Mouse (Mus musculus): ENCODE measurements around the gene Adam12. TPM values are rescaled to one million over a fixed set of nuclear protein-coding genes. Genes with fewer than 3 reads are reported as not detected.

Gene Adam12
- polyA plus RNA-seq, 1 experiment from 2014 or later, result 4.8 TPM

DNA sequence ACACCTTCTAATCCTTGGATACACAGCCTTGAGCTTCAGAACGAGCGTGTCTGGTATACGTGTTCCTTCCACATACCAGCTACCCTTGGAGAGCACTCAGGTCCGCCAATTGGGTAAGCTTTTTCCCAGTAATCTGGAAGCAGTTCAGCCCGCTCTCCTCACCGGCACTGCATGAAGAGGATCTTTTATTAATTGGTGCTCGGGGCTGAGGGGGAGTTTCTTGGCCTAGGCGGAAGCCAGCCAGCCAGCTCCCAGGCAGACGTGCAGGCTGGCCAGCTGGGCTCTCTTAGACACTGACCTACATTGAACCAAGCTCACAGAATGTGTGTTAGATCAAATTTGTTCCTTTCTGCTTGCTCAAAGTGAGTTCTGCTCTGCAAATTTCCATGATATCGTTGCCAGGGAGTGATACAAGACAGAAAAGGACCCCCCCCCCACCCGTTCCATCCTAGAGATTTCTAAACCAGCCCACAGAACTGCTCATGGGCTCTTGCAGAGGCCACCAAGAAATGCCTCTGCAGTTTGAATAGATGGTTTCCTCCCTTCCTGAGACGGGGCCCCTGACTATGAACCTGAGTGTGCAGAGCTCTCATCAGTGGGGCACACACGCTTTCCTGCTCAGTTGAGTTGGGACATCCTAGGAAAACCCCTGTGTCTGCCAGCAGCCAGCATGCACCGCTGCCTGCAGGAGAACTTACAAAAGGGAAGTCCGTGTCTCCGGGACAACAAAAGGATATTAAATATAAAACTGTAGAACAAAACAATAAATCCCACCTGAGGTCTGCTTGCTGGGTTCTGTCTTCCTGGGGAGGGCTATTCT is 205.5 kb downstream of the Adam12 start:
- Histone ChIP-seq H3K27me3 (no peaks in the 10 kb centered on the region), H3K4me1 (peaks cover 21% of the 10 kb centered on the region), H3K36me3 (no peaks in the 10 kb centered on the region), H3K4me3 (no peak overlapping the region), H3K9me3 (no peaks in the 10 kb centered on the region), H3K4me2 (replicated peaks) (no peak overlapping the region), H3K9ac (no peak overlapping the region), H3K27ac (peak overlapping the region; percentile 47)
- no peak for ATAC-seq (ENCODE audit: insufficient number of reproducible peaks, insufficient read depth, low FRiP score, low TSS enrichment)
- 46% methylated on average over 16 of the region's 16 CpGs for WGBS

DNA sequence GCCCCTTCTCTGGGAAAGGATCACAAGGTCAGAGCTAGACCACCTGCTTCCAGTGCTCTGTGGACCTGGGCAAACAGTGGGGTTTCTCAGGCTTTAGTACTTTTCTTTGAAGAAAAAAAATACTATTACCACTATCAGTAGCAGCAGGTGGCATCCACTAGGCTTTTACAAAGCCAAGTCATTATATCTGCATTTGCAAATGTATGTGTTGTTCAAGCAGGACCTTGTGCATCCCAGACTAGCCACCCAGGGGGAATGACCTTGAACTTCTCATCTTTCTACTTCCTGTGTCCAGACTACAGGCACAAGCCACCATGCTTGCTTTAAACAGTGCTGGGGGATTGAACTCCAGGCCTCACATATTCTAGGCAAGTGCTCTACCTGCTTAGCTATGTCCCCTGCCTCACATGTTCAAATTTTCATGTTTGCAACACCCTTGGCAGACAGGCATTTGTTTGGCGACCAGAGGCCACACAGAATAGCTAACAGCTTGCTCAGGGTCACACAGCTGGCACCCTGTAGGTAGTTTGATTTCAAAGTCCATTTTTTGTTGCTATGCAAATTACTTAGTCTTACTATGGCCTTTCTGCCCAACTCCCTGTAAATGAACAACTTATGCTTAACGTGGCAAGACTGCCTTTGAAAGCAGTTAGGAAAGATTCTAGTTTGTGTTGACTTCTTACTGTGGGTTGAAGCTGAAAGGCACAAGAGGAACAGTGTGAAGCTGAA is 209.6 kb downstream of the Adam12 start:
- no peaks in the 10 kb centered on the region for H3K9me3 ChIP-seq
- ATAC-seq (ENCODE audit: insufficient number of reproducible peaks, insufficient read depth, low FRiP score, low TSS enrichment), result no peak

DNA sequence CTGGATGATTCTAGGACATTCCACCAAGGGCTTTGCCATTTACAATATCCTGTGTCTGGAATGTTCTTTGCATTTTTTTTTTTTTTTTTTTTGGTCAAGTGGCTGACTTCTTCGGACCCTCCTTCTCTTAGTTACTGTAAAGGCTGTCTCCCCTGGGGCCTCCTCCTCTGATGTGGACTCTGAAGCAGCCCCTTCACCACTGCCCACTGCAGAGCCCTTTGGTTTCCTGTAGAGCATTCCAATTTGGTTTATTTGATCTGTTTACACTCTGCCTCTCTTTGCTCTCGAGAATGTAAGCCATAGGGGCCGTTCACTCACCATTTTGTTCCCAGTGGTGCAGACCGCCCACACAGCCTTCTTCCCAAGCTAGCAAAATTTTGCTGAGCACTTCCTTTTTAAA is 216.7 kb downstream of the Adam12 start:
- no peaks in the 10 kb centered on the region for H3K9me3 ChIP-seq
- no peak overlapping the region for H3K9ac ChIP-seq
- no peak overlapping the region for H3K27ac ChIP-seq
- H3K4me1 ChIP-seq, result 0 out of 2 replicates have a peak, but pooled peaks cover 5% of the 10 kb centered on the region
- H3K27me3 ChIP-seq, result no peaks in the 10 kb centered on the region
- no peak overlapping the region for H3K4me2 ChIP-seq (replicated peaks)
- no peak for ATAC-seq (ENCODE audit: insufficient number of reproducible peaks, insufficient read depth, low FRiP score, low TSS enrichment)
- no peak overlapping the region for H3K4me3 ChIP-seq
- H3K36me3 ChIP-seq, result no peaks in the 10 kb centered on the region
- 46% methylated on average over 4 of the region's 4 CpGs for WGBS

More for the DNA sequence above, 209.6 kb downstream of the Adam12 start:
- no peak overlapping the region for H3K9ac ChIP-seq
- no peak overlapping the region for H3K27ac ChIP-seq
- peaks cover 5% of the 10 kb centered on the region for H3K4me1 ChIP-seq
- H3K27me3 ChIP-seq, result no peaks in the 10 kb centered on the region
- H3K4me3 ChIP-seq, result no peak overlapping the region
- 72% methylated on average over 2 of the region's 2 CpGs for WGBS
- no peak overlapping the region for H3K4me2 ChIP-seq (replicated peaks)
- no peaks in the 10 kb centered on the region for H3K36me3 ChIP-seq

DNA sequence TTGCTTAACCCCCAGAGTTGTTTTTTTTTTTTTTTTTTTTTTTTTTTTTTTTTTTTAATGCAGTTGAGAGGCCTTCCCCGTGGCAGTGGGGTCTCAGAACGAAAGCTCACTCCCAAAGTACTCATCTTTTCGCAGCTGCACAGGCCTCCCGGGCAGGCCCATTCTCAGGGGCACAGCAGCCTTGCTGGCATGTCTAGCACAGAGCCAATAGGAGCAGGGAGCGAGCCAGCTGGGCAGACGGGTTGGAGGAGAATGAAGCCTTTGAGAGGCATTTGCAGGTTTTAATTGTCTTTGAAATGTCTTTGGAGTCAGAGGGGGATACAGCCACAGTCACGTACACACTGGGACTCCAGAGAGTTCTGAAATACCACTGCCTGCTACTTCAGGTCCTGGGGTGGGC is 217.2 kb downstream of the Adam12 start:
- WGBS, result 33% methylated on average over 7 of the region's 7 CpGs
- no peaks in the 10 kb centered on the region for H3K27me3 ChIP-seq
- 0 out of 2 replicates have a peak, but pooled peaks cover 5% of the 10 kb centered on the region for H3K4me1 ChIP-seq
- no peak for ATAC-seq (ENCODE audit: insufficient number of reproducible peaks, insufficient read depth, low FRiP score, low TSS enrichment)
- H3K4me3 ChIP-seq, result no peak overlapping the region
- no peaks in the 10 kb centered on the region for H3K36me3 ChIP-seq
- H3K9ac ChIP-seq, result no peak overlapping the region
- H3K27ac ChIP-seq, result no peak overlapping the region
- H3K9me3 ChIP-seq, result no peaks in the 10 kb centered on the region
- H3K4me2 ChIP-seq (replicated peaks), result no peak overlapping the region

DNA sequence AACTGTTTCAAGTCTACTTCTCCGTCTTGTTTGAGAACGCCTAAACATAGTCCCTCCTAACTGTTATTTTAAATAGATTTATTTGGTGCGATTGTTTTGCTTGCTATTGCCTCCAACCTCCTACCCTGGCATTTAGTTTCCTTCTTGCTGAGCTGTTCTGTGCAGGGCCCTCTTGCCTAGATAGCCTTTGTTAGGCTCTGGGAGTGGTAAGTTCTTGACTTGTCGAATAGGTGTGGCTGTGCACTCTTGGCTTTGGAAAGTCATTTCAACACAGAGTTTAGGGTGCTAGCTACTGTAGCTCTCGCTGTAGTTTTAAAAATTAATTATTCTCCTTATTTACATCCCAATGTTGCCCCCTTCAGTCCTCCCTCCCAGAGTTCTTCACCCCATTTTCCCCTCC is 222.8 kb downstream of the Adam12 start:
- no peak for ATAC-seq (ENCODE audit: insufficient number of reproducible peaks, insufficient read depth, low FRiP score, low TSS enrichment)
- H3K4me1 ChIP-seq, result no peaks in the 10 kb centered on the region
- no peak overlapping the region for H3K9ac ChIP-seq
- no peak overlapping the region for H3K4me3 ChIP-seq
- no peaks in the 10 kb centered on the region for H3K36me3 ChIP-seq
- peaks cover 6% of the 10 kb centered on the region for H3K9me3 ChIP-seq
- H3K27me3 ChIP-seq, result no peaks in the 10 kb centered on the region
- 85% methylated on average over 5 of the region's 5 CpGs for WGBS
- no peak overlapping the region for H3K4me2 ChIP-seq (replicated peaks)
- H3K27ac ChIP-seq, result no peak overlapping the region

DNA sequence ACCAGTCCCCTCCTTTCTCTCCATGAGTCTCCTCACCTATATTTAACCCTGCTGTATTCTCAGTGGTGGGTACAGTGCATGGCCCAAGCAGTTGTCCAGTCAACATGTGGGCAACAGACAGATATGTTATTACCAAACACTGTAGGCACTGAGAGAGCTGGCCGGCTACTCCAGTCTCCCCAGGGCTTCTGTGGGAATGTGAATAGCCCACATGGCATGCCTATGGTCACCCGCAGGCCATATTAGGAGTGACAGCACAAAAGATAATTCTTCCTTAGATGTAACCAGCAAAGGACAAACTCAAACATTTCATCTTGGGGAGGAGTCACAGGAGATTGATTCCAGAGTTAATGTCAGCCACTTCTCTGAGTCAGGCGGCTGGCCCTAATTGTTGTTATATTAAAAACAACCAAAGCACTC is 224.0 kb downstream of the Adam12 start:
- H3K4me1 ChIP-seq, result no peaks in the 10 kb centered on the region
- 57% methylated on average over 3 of the region's 3 CpGs for WGBS
- H3K4me3 ChIP-seq, result no peak overlapping the region
- no peak overlapping the region for H3K9ac ChIP-seq
- H3K9me3 ChIP-seq, result peaks cover 6% of the 10 kb centered on the region
- no peak for ATAC-seq (ENCODE audit: insufficient number of reproducible peaks, insufficient read depth, low FRiP score, low TSS enrichment)
- no peaks in the 10 kb centered on the region for H3K27me3 ChIP-seq
- no peak overlapping the region for H3K27ac ChIP-seq
- H3K4me2 ChIP-seq (replicated peaks), result no peak overlapping the region
- H3K36me3 ChIP-seq, result no peaks in the 10 kb centered on the region

DNA sequence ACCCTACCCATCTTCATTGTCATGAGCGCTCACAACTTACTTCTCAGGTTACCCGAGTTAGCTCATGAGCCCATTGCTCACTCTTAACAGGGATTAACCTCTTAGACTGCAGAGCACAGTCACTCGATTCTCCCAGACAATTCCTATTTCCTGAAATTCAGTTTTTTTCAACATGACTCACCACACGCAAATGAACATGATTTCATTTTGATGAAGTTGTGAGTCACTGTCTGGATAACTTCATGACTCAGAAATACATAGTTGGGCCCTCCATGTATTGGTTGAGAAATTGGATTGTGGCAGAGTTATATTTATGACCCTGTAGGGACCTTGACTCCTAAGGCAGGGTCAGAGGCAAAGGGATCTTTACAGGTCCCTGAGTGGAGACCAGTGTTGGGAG is 230.4 kb downstream of the Adam12 start:
- WGBS, result 80% methylated on average over 4 of the region's 4 CpGs
- ATAC-seq (ENCODE audit: insufficient number of reproducible peaks, insufficient read depth, low FRiP score, low TSS enrichment), result no peak

DNA sequence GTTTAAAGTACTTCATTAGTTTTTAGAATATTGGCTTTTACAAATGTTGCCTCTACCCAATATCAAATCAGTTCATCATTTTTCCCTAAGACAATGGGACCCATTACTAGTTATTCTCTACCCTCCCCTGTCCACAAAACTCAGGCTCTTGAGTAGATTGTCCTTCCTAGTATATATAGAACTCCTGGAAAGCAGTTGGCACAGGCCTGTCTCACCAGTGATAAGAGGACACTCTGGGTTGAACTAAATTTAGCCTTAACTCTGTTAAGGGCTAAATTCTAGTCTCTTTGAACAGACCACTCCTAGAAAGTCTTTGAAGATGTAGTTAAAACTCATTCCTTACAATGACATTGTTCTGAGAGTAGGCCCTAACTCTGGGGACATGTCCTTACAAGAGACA is 241.0 kb downstream of the Adam12 start:
- Histone ChIP-seq H3K4me1 (no peaks in the 10 kb centered on the region), H3K9me3 (no peaks in the 10 kb centered on the region), H3K4me2 (replicated peaks) (no peak overlapping the region), H3K4me3 (no peak overlapping the region), H3K27ac (no peak overlapping the region), H3K9ac (no peak overlapping the region), H3K36me3 (no peaks in the 10 kb centered on the region), H3K27me3 (no peaks in the 10 kb centered on the region)
- ATAC-seq (ENCODE audit: insufficient number of reproducible peaks, insufficient read depth, low FRiP score, low TSS enrichment), result no peak

More for the DNA sequence above, 230.4 kb downstream of the Adam12 start:
- Histone ChIP-seq H3K4me3 (no peak overlapping the region), H3K27ac (no peak overlapping the region), H3K4me1 (no peaks in the 10 kb centered on the region), H3K4me2 (replicated peaks) (no peak overlapping the region), H3K9ac (no peak overlapping the region), H3K36me3 (no peaks in the 10 kb centered on the region), H3K9me3 (peaks cover 6% of the 10 kb centered on the region), H3K27me3 (no peaks in the 10 kb centered on the region)

DNA sequence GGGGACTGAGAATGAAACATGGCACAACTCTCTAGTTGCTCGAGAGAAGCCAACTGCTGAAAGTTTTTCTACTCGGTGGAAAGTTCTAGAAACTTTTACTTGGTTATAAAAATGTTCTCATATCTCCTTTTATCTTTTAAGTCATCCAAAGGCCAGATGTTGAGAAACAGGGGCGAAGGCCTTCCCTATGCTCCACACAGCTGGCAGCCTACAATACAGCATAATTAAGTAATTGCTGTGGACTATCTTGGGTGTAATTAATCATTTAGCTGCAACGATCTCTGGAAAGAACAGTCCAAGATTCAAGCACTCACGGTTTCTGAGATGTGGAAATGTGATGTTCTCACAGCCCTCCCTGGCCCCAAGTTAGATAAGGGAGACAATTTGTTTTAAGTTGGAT is 243.6 kb downstream of the Adam12 start:
- Histone ChIP-seq H3K27ac (no peak overlapping the region), H3K36me3 (no peaks in the 10 kb centered on the region), H3K4me3 (no peak overlapping the region), H3K4me1 (no peaks in the 10 kb centered on the region), H3K9me3 (no peaks in the 10 kb centered on the region), H3K9ac (no peak overlapping the region), H3K4me2 (replicated peaks) (no peak overlapping the region), H3K27me3 (no peaks in the 10 kb centered on the region)
- 75% methylated on average over 5 of the region's 5 CpGs for WGBS
- ATAC-seq (ENCODE audit: insufficient number of reproducible peaks, insufficient read depth, low FRiP score, low TSS enrichment), result no peak

DNA sequence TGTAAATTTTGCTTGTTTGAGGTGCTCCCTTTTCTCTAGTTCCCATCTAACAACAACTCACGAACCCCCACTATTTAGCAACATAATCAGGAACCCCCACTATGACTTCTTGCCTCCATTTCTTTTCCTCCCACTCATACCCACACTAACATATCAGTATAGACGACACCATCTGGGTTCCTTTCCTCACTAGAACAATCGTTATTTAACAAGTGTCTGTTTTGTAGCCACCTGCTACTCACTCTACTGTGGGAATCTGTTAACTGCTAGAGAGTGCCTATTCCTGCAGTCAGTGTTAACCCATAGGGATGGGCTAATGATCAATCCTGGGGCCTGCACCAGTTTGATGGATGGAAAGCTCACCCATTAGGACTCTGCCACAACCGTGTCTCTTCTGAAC is 245.7 kb downstream of the Adam12 start:
- Histone ChIP-seq H3K4me2 (replicated peaks) (no peak overlapping the region), H3K4me1 (no peaks in the 10 kb centered on the region), H3K4me3 (no peak overlapping the region), H3K27me3 (no peaks in the 10 kb centered on the region), H3K27ac (no peak overlapping the region), H3K36me3 (no peaks in the 10 kb centered on the region), H3K9ac (no peak overlapping the region), H3K9me3 (no peaks in the 10 kb centered on the region)
- WGBS, result 85% methylated on average over 4 of the region's 4 CpGs
- ATAC-seq (ENCODE audit: insufficient number of reproducible peaks, insufficient read depth, low FRiP score, low TSS enrichment), result no peak

DNA sequence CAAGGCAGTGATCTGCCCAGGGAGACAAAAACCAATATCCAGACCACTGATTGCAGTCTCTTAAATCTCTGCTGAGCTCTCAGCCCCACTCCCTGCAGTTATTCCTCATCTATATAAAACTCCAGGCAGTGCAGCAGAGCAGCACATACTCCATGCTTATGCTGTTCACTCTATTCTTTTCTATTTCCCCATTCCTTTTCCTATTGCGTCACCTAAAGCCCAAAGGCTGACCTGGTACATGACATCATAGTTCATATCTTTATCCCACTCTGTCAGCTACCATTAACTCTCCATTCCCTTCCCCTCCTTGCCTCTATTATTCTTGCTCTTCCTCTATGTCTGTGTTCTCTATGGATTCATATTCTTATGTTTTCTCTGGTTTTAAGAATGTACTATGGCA is 246.3 kb downstream of the Adam12 start:
- no peaks in the 10 kb centered on the region for H3K9me3 ChIP-seq
- H3K9ac ChIP-seq, result no peak overlapping the region
- H3K4me3 ChIP-seq, result no peak overlapping the region
- no peak for ATAC-seq (ENCODE audit: insufficient number of reproducible peaks, insufficient read depth, low FRiP score, low TSS enrichment)
- 83% methylated on average over 1 of the region's 1 CpGs for WGBS
- no peak overlapping the region for H3K27ac ChIP-seq
- no peaks in the 10 kb centered on the region for H3K36me3 ChIP-seq
- no peaks in the 10 kb centered on the region for H3K4me1 ChIP-seq
- H3K4me2 ChIP-seq (replicated peaks), result no peak overlapping the region
- H3K27me3 ChIP-seq, result no peaks in the 10 kb centered on the region

Data from embryonic facial prominence, embryonic 12.5 days (tissue).